Mouse (Mus musculus) small intestine, adult 2 months (tissue): Measurements from ENCODE around the gene Igdcc4. TPM values are rescaled to one million over a fixed set of nuclear protein-coding genes. Genes with fewer than 3 reads are reported as not detected.

Source experiments
- H3K27ac ChIP-seq: fragments of 200-500 bp; 2 replicates; pipeline ENCODE4 v1.5.1; 2012; ENCODE audit warnings: low read depth, low read length, control low read depth, inconsistent platforms; ENCODE audit not compliant: insufficient read depth
- H3K27me3 ChIP-seq: fragments of 200-500 bp; 2 replicates; pipeline ENCODE4 v1.6.1; 2012; ENCODE audit warnings: mild to moderate bottlenecking, moderate library complexity, low read length, inconsistent platforms; ENCODE audit not compliant: control insufficient read depth, insufficient read depth
- H3K36me3 ChIP-seq: fragments of 200-500 bp; 2 replicates; pipeline ENCODE4 v1.6.1; 2012; ENCODE audit warnings: mild to moderate bottlenecking, low read length, control low read depth, inconsistent platforms; ENCODE audit not compliant: control insufficient read depth, insufficient read depth
- H3K4me1 ChIP-seq: fragments of 200-500 bp; 2 replicates; pipeline ENCODE4 v1.6.1; 2012; ENCODE audit warnings: low read length, inconsistent platforms, mixed read lengths; ENCODE audit not compliant: control insufficient read depth, insufficient read depth, insufficient read length
- H3K4me3 ChIP-seq: fragments of 200-500 bp; 2 replicates; pipeline ENCODE4 v1.5.1; 2012; ENCODE audit warnings: low read depth, mild to moderate bottlenecking, control low read depth, inconsistent platforms, low read length, moderate library complexity
- CTCF ChIP-seq: fragments of 200-500 bp; IDR thresholded peaks from 2 replicates; pipeline ENCODE4 v1.5.1; 2012; ENCODE audit warnings: low read depth, mild to moderate bottlenecking, control low read depth, inconsistent platforms, low read length, moderate library complexity, mixed read lengths; ENCODE audit not compliant: insufficient replicate concordance, insufficient read length; ENCODE audit errors: extremely low read depth
- POLR2A ChIP-seq: fragments of 200-500 bp; IDR thresholded peaks from 2 replicates; pipeline ENCODE4 v1.6.1; 2012; ENCODE audit warnings: low read depth, mild to moderate bottlenecking, control low read depth, inconsistent platforms, low read length, moderate library complexity
- WGBS: fragments of 180-500 bp; shearing (Covaris S2); methylation state at CpG from one replicate; pipeline ENCODE4 v1.1.7; 2018; 5-methylcytosine and 5-hydroxymethylcytosine counted together
- polyA plus RNA-seq: library from polyadenylated mRNA; depleted of rRNA; stranded (reverse); fragments of >200 nt; gene quantifications from 2 replicates; pipeline ENCODE4 v1.2.3, GENCODE M21; 2012; rRNA removed

The Igdcc4 gene
- polyA plus RNA-seq, 1 experiment = 2.3 TPM

DNA sequence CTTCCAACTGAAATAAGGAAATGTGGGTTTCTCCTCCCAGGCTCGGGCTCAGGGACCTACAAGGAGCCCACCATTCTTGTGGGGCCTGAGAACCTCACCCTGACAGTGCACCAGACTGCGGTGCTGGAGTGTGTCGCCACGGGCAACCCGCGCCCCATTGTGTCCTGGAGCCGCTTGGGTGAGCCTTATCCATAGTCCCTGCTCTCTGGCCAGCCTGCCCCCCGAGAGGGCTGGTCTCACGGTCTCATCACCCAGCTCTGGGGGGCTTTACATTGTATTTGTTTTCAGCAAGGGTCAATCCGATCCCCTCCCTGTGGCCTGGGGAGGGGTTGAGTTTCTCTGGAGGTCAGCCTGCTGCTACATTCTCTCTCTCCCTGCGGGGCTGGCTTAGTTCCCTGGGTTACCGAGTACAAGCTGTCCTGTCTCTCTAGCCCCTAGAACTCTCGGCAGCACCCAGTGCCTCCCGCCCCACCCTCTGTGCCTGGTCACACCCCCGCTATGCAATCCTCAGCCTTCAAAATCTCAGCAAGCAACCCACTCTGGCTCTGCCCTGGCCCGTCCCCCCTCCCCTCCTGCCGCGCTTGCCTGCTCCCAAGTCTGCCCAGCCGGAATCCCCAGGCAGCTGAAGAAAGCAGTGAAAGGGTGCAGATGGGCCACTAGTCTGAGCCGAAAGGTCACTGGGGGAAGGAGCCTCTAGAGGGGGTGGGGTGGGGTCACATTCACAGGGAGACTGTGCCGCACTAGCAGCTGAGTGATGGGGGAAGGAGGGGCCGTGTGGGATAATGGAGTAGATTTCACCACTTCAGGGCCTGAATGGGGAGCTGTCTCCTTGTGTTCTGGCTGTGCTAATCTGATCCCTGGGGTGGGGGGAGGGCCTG, 77.3 kb downstream of the Igdcc4 start:
- Histone ChIP-seq H3K36me3 (no peaks in the 10 kb centered on the region), H3K4me3 (no peak overlapping the region), H3K27me3 (0 out of 2 replicates have a peak, but pooled peaks cover 3% of the 10 kb centered on the region), H3K27ac (no peak overlapping the region), H3K4me1 (no peaks in the 10 kb centered on the region)
- WGBS = 36% methylated on average over 22 of the region's 22 CpGs
- no peak for TF ChIP-seq POLR2A
- no peak for TF ChIP-seq CTCF

DNA sequence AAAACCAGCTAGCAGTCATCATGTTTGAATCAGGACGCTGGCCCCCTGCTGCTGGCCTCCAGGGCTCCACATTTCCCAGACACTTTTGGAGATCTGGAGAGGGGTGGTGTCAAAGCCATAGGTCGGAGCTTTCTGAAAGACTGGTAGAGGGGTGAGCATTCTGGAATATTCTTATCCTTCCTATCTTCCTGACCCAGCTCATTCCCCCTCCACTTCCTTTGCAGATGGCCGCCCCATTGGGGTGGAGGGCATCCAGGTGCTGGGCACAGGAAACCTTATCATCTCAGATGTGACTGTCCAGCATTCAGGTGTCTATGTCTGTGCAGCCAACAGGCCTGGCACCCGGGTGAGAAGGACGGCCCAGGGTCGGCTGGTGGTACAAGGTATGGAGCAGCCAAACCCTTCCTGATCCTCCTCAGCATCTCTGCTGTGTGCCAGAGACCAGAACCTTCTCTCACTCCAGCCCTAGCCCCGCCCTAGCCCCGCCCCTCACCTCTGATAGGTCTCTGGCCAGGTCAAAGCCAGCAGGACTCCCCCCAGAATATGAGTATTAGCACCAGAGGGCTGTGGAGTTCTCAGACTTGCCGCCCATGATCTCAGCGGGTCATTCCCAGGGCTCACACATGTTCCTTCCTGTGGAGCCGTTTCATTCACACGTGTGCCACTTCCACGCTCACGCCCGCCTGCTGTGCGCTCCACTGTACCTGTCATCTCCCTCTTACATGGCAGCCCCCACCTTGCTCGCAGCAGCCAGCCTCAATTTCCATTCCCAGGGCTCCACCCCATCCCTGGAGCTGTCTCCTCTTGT, 78.7 kb downstream of the Igdcc4 start:
- Histone ChIP-seq H3K27me3 (0 out of 2 replicates have a peak, but pooled peaks cover 3% of the 10 kb centered on the region), H3K4me1 (no peaks in the 10 kb centered on the region), H3K27ac (no peak overlapping the region), H3K4me3 (no peak overlapping the region), H3K36me3 (no peaks in the 10 kb centered on the region)
- 49% methylated on average over 17 of the region's 17 CpGs for WGBS
- no peak for TF ChIP-seq CTCF
- no peak for TF ChIP-seq POLR2A

Other genes with a start within 250 kb of the Igdcc4 start
- gene Slc24a1, start 149.9 kb upstream of the Igdcc4 start, polyA plus RNA-seq = not detected in 2 replicates
- gene Ints14, start 140.6 kb upstream of the Igdcc4 start, polyA plus RNA-seq = 3.6 and 7.2 TPM in 2 replicates
- 12.6 and 17.2 TPM in 2 replicates for gene Hacd3, start 79.8 kb upstream of the Igdcc4 start, polyA plus RNA-seq
- 17.6 and 21.4 TPM in 2 replicates for gene Dpp8, start 69.1 kb upstream of the Igdcc4 start, polyA plus RNA-seq
- 0.06 TPM in 1 of 2 replicates, not detected in the other for gene Igdcc3, start 39.7 kb downstream of the Igdcc4 start, polyA plus RNA-seq
- gene Parp16, start 93.9 kb downstream of the Igdcc4 start, polyA plus RNA-seq = 10.0 and 16.3 TPM in 2 replicates
- gene Cilp, start 163.7 kb downstream of the Igdcc4 start, polyA plus RNA-seq = 1.4 and 1.7 TPM in 2 replicates
- 5.8 and 7.5 TPM in 2 replicates for gene Clpx, start 192.8 kb downstream of the Igdcc4 start, polyA plus RNA-seq
- gene Pdcd7, start 244.6 kb downstream of the Igdcc4 start, polyA plus RNA-seq = 9.2 and 12.9 TPM in 2 replicates